Mouse (Mus musculus) ovary, postnatal 10 days (tissue): ENCODE results near the gene Thrap3.

Source experiments
- DNase-seq: peaks from one replicate; pipeline ENCODE4 v3.0.0; 2022; ENCODE audit warnings: low spot score

The Thrap3 gene

DNA sequence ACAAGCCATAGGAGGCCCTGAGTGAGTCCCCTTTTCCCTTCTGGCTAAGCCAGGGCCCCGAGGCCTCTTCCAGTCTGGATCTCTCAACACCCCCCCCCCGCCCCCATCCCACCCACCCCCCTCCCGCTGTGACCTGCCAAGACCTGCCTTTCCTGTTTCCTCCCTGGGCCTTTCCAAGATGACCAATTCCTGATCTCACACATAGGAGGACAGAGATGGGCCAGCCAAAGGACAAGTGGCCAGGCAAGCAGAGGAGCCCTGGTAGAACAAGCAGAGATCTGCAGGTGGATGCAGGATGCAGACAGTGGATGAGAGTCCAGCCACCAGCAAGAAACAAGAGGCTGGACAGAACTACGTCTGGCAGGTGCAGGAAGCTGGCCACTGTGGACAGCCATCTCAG, 57.2 kb downstream of the Thrap3 start:
- no peak for DNase-seq

- DNase-seq, result no peak
Observed at GRCm38 (mm10) chr4:126141021-126141420, 61.5 kb downstream of the Thrap3 start.

DNA sequence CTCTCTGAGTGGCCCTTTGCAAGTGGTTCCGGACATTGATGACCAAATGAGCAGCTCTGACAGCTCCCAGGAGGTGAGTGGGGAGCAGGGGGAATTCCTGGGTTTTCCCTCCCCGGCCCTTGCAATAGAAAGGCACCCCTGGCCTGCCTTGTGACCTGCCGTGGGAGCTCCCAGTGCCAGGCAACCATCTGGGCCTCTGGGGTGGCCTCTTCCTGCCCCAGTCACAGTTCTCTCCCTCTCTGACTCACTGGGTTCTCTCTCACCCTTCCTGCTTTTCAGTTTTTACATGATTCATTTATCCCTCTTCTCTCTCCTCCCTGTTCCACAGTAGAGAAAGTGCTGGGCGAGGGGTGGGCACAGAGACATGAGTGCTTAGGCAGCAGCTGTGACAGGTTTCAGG, 64.8 kb downstream of the Thrap3 start:
- DNase-seq, result no peak

GRCm38 (mm10) chr4:126134639-126135038, 67.9 kb downstream of the Thrap3 start:
- DNase-seq, result no peak

DNA sequence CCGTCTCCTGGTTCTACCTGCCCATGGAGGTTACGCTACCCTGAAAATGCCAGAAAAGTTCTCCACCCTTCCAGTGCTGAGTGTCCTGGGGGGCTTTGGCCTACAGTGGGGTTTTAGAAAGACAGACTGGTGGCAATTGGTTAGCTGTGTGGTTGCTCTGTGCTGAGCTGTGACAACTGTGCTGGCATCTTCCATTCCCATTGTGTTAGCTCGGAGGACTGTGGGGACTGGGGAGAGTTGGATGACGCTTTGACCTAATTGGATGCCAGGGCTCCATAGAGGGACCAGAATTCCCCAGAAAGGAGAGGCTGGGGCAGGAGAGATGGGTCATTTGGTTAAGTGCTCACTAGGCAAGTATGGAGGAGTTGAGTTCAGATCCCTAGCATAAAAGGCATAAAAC, 68.3 kb downstream of the Thrap3 start:
- no peak for DNase-seq

GRCm38 (mm10) chr4:126132636-126133264, 69.8 kb downstream of the Thrap3 start:
- no peak for DNase-seq

GRCm38 (mm10) chr4:126131290-126132121, 71.1 kb downstream of the Thrap3 start:
- DNase-seq, result no peak

- no peak for DNase-seq
Observed at GRCm38 (mm10) chr4:126130502-126130901, 72.1 kb downstream of the Thrap3 start.

DNA sequence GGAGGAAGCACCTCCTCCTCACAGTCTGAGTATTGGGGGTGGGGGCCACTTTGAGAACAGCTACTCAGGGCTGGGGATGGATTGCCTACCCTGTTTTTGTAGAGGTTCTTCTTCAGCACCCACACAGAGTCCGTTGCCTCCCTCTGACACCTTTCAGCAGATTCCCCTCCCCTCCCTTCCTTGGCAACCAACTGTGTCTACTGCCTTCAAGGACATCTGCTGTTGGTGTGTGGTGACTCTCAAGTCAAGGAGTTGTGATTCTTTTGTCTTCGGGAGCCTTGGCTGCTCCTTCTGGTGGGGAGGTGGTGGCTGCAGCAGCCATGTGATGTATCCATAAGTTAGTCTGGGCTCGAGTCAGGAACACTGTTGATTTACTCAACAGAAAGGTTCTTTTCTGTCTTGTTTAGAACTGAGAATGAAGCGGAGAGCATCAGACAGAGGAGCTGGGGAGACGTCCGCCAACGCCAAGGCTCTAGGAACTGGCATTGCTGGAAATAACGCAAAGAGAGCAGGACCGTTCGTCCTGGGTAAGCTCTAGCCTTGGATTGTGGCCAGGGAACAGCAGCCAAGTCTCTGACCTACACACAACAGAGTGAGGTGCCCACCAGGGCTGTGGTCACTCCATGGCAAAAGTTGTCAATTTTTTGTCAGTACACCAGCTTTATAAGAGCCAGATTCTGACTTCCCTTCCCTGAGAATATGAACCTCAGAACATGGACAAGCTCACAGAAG, 79.1 kb downstream of the Thrap3 start:
- DNase-seq, result no peak

- no peak for DNase-seq
Observed at GRCm38 (mm10) chr4:126120506-126120905, 82.1 kb downstream of the Thrap3 start.

GRCm38 (mm10) chr4:126120052-126120451, 82.5 kb downstream of the Thrap3 start:
- DNase-seq, result no peak

GRCm38 (mm10) chr4:126119051-126119450, 83.5 kb downstream of the Thrap3 start:
- DNase-seq, result no peak

- no peak for DNase-seq
Observed at GRCm38 (mm10) chr4:126118651-126119050, 83.9 kb downstream of the Thrap3 start.

GRCm38 (mm10) chr4:126117116-126117515, 85.4 kb downstream of the Thrap3 start:
- DNase-seq, result no peak

DNA sequence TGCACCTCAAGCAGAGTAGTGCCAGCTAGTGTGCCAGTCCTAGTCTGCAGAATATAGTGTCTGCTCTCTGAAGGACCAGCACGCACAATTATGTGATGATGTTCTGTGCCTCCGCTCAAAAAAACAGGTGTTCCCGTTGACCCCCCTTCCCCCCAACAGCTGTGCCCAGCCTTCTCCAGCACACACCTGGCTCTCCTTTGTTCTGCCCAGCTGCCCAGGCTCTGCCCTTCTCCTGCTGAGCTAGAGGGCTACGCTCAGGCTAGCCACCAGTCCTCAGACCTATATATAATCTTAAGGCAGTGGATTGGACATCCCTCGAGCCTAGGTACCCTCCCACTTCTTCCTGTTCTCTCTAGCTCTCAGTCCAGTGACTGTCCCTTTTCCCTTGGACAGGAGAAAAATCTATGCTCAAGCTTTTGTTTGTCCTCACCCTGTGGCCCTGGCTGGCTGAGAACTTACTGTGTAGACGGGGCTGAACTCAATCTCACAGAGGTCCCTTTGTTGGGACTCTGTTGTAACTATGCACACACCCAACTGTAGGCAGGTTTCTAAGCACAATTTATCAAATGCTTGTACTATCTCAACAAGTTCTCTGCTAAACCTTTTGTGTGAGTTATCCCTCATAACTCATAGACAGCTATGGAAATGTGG, 86.6 kb downstream of the Thrap3 start:
- no peak for DNase-seq

GRCm38 (mm10) chr4:126115411-126115810, 87.1 kb downstream of the Thrap3 start:
- DNase-seq, result no peak
